Mouse (Mus musculus) CH12.LX (cell line): Measurements from ENCODE around the gene Tagln2. TPM values are rescaled to one million over a fixed set of nuclear protein-coding genes. Genes with fewer than 3 reads are reported as not detected.

Experiments used
- DNase-seq: peaks from one replicate; pipeline ENCODE4 v3.0.0-alpha.2; 2013; ENCODE audit errors: extremely low read depth
- H3K27ac ChIP-seq: 2 replicates; pipeline ENCODE4 v1.5.1; 2012; ENCODE audit warnings: low read depth, mild to moderate bottlenecking, control low read depth, moderate library complexity; ENCODE audit not compliant: insufficient read depth
- H3K27me3 ChIP-seq: replicated peaks from 2 replicates; pipeline ENCODE3; 2012; ENCODE audit warnings: inconsistent platforms
- H3K36me3 ChIP-seq, 2 experiments: replicated peaks in 1 of 2; 2 replicates each; pipeline versions ENCODE3 to v1.6.1; 2012; ENCODE audit warnings: inconsistent platforms in 1 of 2, low read length in 1 of 2, mild to moderate bottlenecking in 1 of 2, mixed read lengths in 1 of 2, moderate library complexity in 1 of 2; ENCODE audit not compliant: control insufficient read depth in 1 of 2, insufficient read depth in 1 of 2
- H3K4me1 ChIP-seq, 2 experiments: 2 replicates each; pipeline ENCODE4 v1.6.1; 2012; ENCODE audit warnings: inconsistent platforms in 1 of 2, moderate library complexity in 1 of 2; ENCODE audit not compliant: insufficient read depth in 2 of 2, control insufficient read depth in 1 of 2
- H3K4me2 ChIP-seq: 2 replicates; pipeline ENCODE4 v1.6.1; 2012; ENCODE audit warnings: low read depth, mild to moderate bottlenecking, control low read depth; ENCODE audit not compliant: poor library complexity, insufficient read depth, severe bottlenecking
- H3K4me3 ChIP-seq, 3 experiments: fragments of 150-350 bp in 1 of 3; sonication (generic) in 1 of 3; replicated peaks in 1 of 3; 2 replicates each; pipeline versions ENCODE3 to v1.5.1; 2011 to 2012; ENCODE audit warnings: low read depth in 2 of 3, low read length in 2 of 3, mild to moderate bottlenecking in 2 of 3, moderate library complexity in 2 of 3, control low read depth in 1 of 3, improper control_type of control experiment in 1 of 3, inconsistent platforms in 1 of 3, mixed read lengths in 1 of 3; ENCODE audit not compliant: poor library complexity in 1 of 3
- H3K79me2 ChIP-seq: replicated peaks from 2 replicates; pipeline ENCODE4 v1.6.1; 2012; ENCODE audit warnings: mild to moderate bottlenecking, moderate library complexity; ENCODE audit not compliant: control insufficient read depth, poor library complexity, insufficient read depth, severe bottlenecking; ENCODE audit errors: extremely low read depth
- H3K9ac ChIP-seq: 2 replicates; pipeline ENCODE4 v1.6.1; 2012; ENCODE audit warnings: low read depth, mild to moderate bottlenecking, control low read depth, moderate library complexity; ENCODE audit not compliant: insufficient read depth
- H3K9me3 ChIP-seq: replicated peaks from 2 replicates; pipeline ENCODE3; 2012; ENCODE audit warnings: low read length, inconsistent platforms, mixed read lengths
- BHLHE40 ChIP-seq: IDR thresholded peaks from 2 replicates; pipeline ENCODE4 v1.6.1; 2011; ENCODE audit warnings: mild to moderate bottlenecking, low read depth, low read length, improper control_type of control experiment
- CHD2 ChIP-seq: IDR thresholded peaks from 2 replicates; pipeline ENCODE4 v1.6.1; 2011; ENCODE audit warnings: low read length, improper control_type of control experiment
- CTCF ChIP-seq, 2 experiments: IDR thresholded peaks in 1 of 2; conservative IDR thresholded peaks in 1 of 2; 2 replicates each; pipeline ENCODE4 v1.5.1; 2011 to 2012; ENCODE audit warnings: low read depth in 2 of 2, low read length in 2 of 2, improper control_type of control experiment in 1 of 2, inconsistent platforms in 1 of 2, mild to moderate bottlenecking in 1 of 2, moderate library complexity in 1 of 2
- E2F4 ChIP-seq: IDR thresholded peaks from 2 replicates; pipeline ENCODE4 v1.6.1; 2011; ENCODE audit warnings: low read depth, low read length, improper control_type of control experiment; ENCODE audit not compliant: insufficient replicate concordance
- EP300 ChIP-seq: IDR thresholded peaks from 2 replicates; pipeline ENCODE4 v1.6.1; 2011; ENCODE audit warnings: low read length, improper control_type of control experiment
- GABPA ChIP-seq: IDR thresholded peaks from 2 replicates; pipeline ENCODE4 v1.6.1; 2012; ENCODE audit warnings: low read depth, low read length, improper control_type of control experiment, inconsistent platforms; ENCODE audit not compliant: insufficient replicate concordance
- IRF4 ChIP-seq: IDR thresholded peaks from 2 replicates; pipeline ENCODE4 v1.6.1; 2014; ENCODE audit warnings: low read depth, mild to moderate bottlenecking, inconsistent platforms, low read length, improper control_type of control experiment
- JUN ChIP-seq: IDR thresholded peaks from 2 replicates; pipeline ENCODE4 v1.6.1; 2011; ENCODE audit warnings: low read depth, mild to moderate bottlenecking, low read length, improper control_type of control experiment, moderate library complexity; ENCODE audit not compliant: insufficient read depth
- KAT2A ChIP-seq: IDR thresholded peaks from 2 replicates; pipeline ENCODE4 v1.6.1; 2012; ENCODE audit warnings: low read length, improper control_type of control experiment, inconsistent platforms; ENCODE audit not compliant: insufficient replicate concordance
- MAX ChIP-seq: IDR thresholded peaks from 2 replicates; pipeline ENCODE4 v1.6.1; 2011; ENCODE audit warnings: low read length, improper control_type of control experiment
- MAZ ChIP-seq: IDR thresholded peaks from 2 replicates; pipeline ENCODE4 v1.6.1; 2012; ENCODE audit warnings: low read depth, mild to moderate bottlenecking, inconsistent platforms, low read length, improper control_type of control experiment, moderate library complexity
- MEF2A ChIP-seq: IDR thresholded peaks from 2 replicates; pipeline ENCODE4 v1.6.1; 2014; ENCODE audit warnings: low read depth, mild to moderate bottlenecking, inconsistent platforms, low read length, improper control_type of control experiment, borderline replicate concordance
- MXI1 ChIP-seq: IDR thresholded peaks from 2 replicates; pipeline ENCODE4 v1.6.1; 2011; ENCODE audit warnings: mild to moderate bottlenecking, low read depth, low read length, improper control_type of control experiment
- MYC ChIP-seq: IDR thresholded peaks from 2 replicates; pipeline ENCODE4 v1.6.1; 2011; ENCODE audit warnings: low read depth, mild to moderate bottlenecking, improper control_type of control experiment, low read length
- PAX5 ChIP-seq: IDR thresholded peaks from 2 replicates; pipeline ENCODE4 v1.6.1; 2012; ENCODE audit warnings: low read length, inconsistent platforms, mixed read lengths
- POLR2A ChIP-seq: IDR thresholded peaks from 2 replicates; pipeline ENCODE4 v1.6.1; 2011; ENCODE audit warnings: low read depth, mild to moderate bottlenecking, improper control_type of control experiment, low read length
- POLR2AphosphoS2 ChIP-seq: IDR thresholded peaks from 2 replicates; pipeline ENCODE4 v1.6.1; 2011; ENCODE audit warnings: low read depth, low read length, improper control_type of control experiment
- RAD21 ChIP-seq: IDR thresholded peaks from 2 replicates; pipeline ENCODE4 v1.6.1; 2011; ENCODE audit warnings: low read depth, mild to moderate bottlenecking, low read length, improper control_type of control experiment, moderate library complexity
- SIN3A ChIP-seq: IDR thresholded peaks from 2 replicates; pipeline ENCODE4 v1.6.1; 2012; ENCODE audit warnings: low read length, improper control_type of control experiment, inconsistent platforms
- SMC3 ChIP-seq: IDR thresholded peaks from 2 replicates; pipeline ENCODE4 v1.6.1; 2011; ENCODE audit warnings: low read depth, low read length, improper control_type of control experiment
- TBP ChIP-seq: conservative IDR thresholded peaks from 2 replicates; pipeline ENCODE4 v1.6.1; 2011; ENCODE audit warnings: low read depth, low read length, improper control_type of control experiment
- TCF12 ChIP-seq: IDR thresholded peaks from 2 replicates; pipeline ENCODE4 v1.6.1; 2014; ENCODE audit warnings: low read depth, mild to moderate bottlenecking, inconsistent platforms, low read length, improper control_type of control experiment
- USF1 ChIP-seq: IDR thresholded peaks from 2 replicates; pipeline ENCODE4 v1.6.1; 2014; ENCODE audit warnings: low read depth, mild to moderate bottlenecking, inconsistent platforms, low read length, improper control_type of control experiment
- ZC3H11A ChIP-seq: IDR thresholded peaks from 2 replicates; pipeline ENCODE4 v1.6.1; 2012; ENCODE audit warnings: low read depth, mild to moderate bottlenecking, inconsistent platforms, low read length, improper control_type of control experiment
- ZKSCAN1 ChIP-seq: IDR thresholded peaks from 2 replicates; pipeline ENCODE4 v1.6.1; 2012; ENCODE audit warnings: low read depth, inconsistent platforms, low read length, improper control_type of control experiment, borderline replicate concordance
- ZMIZ1 ChIP-seq: IDR thresholded peaks from 2 replicates; pipeline ENCODE4 v1.6.1; 2012; ENCODE audit warnings: low read depth, mild to moderate bottlenecking, inconsistent platforms, low read length, improper control_type of control experiment
- ZNF384 ChIP-seq: IDR thresholded peaks from 2 replicates; pipeline ENCODE4 v1.6.1; 2012; ENCODE audit warnings: low read depth, low read length, improper control_type of control experiment, inconsistent platforms
- dilution Hi-C: fragments of 300-500 bp; cut with MboI; formaldehyde crosslinking; loops from 2 replicates; pipeline ENCODE4 v1.14.3; 2020; ENCODE audit warnings: low sequenced_read_pairs; ENCODE audit not compliant: extremely low pct_unique_long_range_greater_than_20kb, extremely low pct_ligation_motif_present
- in situ Hi-C: fragments of 300-500 bp; cut with MboI; formaldehyde crosslinking; loops from 3 replicates; pipeline ENCODE4 v1.14.3; 2019; ENCODE audit warnings: low sequenced_read_pairs, low pct_ligation_motif_present, low pct_unique_long_range_greater_than_20kb, mixed read lengths
- polyA plus RNA-seq: library from polyadenylated mRNA; unstranded; fragments of >175 nt; gene quantifications from 2 replicates; pipeline ENCODE4 v1.2.1, GENCODE M21; 2012; ENCODE audit warnings: low read depth; ENCODE audit not compliant: insufficient read length
- total RNA-seq, 2 experiments: library from RNA; depleted of rRNA; stranded (reverse); fragments of 300-350 nt in 1 of 2; fragments of >200 nt in 1 of 2; gene quantifications; 2 replicates each; pipeline ENCODE4 v1.2.3; 2012 to 2014

Gene Tagln2
- total and polyA plus RNA-seq, 3 experiments = 172 to 337 (median 206) TPM

DNA sequence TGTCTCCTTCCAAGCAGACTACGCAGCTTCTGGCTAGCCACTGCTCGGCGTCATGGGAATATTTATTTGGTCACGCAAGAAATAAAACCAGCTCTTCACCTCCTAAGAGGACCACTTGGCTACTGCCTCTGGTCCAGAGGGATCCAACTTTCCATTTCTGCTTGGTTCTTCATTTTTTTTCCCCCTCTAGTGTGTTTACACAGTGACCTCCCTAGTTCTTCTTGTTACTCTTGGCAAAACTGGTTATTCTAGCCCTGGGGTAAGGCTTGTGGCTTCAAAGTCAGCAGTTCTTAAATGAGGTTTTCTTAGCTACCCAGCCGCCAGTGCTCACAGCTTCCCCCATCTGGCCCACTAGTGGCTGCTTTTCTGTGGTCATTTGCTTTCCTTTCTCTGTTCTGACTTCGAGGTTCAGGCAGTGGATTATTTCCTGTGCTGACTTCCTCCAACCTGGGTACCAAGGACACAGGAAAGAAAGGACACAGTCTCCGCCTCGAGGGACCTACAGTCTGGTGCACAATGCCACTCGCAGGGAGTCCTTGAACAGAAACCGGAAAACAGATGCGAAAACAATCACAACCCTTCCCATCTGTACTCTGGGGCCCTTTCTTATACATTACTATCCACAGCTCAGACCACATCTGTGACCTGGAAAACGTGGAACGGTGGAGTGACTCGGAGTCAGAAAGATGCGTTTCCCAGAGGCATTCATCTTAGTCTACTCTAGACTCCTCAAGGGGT, 25.3 kb downstream of the Tagln2 start (continued):
- peak; percentile 2 for TF ChIP-seq RAD21
- no peak for TF ChIP-seq TBP
- peak; percentile 9; the same call in 1 of the 2 replicates for TF ChIP-seq ZNF384
- no peak for TF ChIP-seq PAX5
- no peak for TF ChIP-seq POLR2A
- peak; percentile 47; the same call in 1 of the 2 replicates for TF ChIP-seq SIN3A
- TF ChIP-seq GABPA = no peak
- no peak; the same call in 1 of the 2 replicates for TF ChIP-seq BHLHE40
- no peak for TF ChIP-seq ZC3H11A
- TF ChIP-seq EP300 = no peak
- TF ChIP-seq MXI1 = no peak
- no peak for TF ChIP-seq MYC
- no peak for TF ChIP-seq KAT2A
- no peak for TF ChIP-seq MEF2A
- TF ChIP-seq TCF12 = peak; percentile 34; the same call in 1 of the 2 replicates

DNA sequence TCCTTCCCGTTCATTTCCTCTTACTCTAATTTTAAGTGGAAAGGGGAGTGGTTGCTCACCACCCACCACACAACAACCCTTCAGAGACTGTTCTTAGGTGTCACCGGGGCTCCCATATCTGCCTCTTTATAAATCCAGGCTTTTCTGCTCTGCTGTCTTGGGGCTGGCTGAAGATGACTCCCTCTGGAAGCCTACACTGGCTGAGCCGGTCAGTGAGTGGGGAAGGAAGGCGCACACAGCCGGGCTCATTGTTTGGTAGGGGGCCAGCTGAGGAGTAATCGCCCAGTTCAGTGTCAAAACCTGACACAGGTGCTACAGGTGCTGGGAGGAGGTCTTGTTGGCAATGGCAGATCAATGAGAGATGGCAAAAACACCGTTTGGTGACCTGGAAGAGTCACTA, 26.1 kb downstream of the Tagln2 start:
- peaks cover 12% of the 10 kb centered on the region for H3K27me3 ChIP-seq
- TF ChIP-seq CHD2 (no peak), MEF2A (no peak), PAX5 (no peak), ZNF384 (no peak), TBP (no peak), CTCF (conservative IDR thresholded peaks at IDR 0.05 in 1 of 2, IDR thresholded peaks at IDR 0.05 in 1 of 2; ENCODE audit: low read depth in 2 of 2, low read length in 2 of 2) (no peak), IRF4 (no peak), SMC3 (no peak), SIN3A (no peak), JUN (no peak), ZKSCAN1 (no peak), ZMIZ1 (no peak), USF1 (no peak), MAZ (no peak), MXI1 (no peak), BHLHE40 (no peak), POLR2AphosphoS2 (no peak), E2F4 (no peak), MAX (no peak)
- TF ChIP-seq, all 38 proteins: peak for 0
- Histone ChIP-seq H3K4me3 (no peak overlapping the region), H3K4me2 (no peak overlapping the region), H3K36me3 (no peaks in the 10 kb centered on the region), H3K79me2 (no peaks in the 10 kb centered on the region), H3K9me3 (no peaks in the 10 kb centered on the region), H3K9ac (no peak overlapping the region), H3K4me1 (peaks cover 19 to 55% of the 10 kb centered on the region in 2 experiments), H3K27ac (no peak overlapping the region)
- dilution Hi-C loops (no loop called here), in situ Hi-C loops (no loop called here)
- DNase-seq = no peak
